Mouse (Mus musculus) thymus, postnatal 25 days (tissue): ENCODE measurements around the gene Pgbd5.
"Not testable (repeated sequence)": the region's sequence is repeated elsewhere in the genome, so short reads cannot be mapped to it uniquely, and the experiment has no call there.

Source experiments
- DNase-seq: peaks from one replicate; pipeline ENCODE4 v3.0.0; 2022

Pgbd5 gene

DNA sequence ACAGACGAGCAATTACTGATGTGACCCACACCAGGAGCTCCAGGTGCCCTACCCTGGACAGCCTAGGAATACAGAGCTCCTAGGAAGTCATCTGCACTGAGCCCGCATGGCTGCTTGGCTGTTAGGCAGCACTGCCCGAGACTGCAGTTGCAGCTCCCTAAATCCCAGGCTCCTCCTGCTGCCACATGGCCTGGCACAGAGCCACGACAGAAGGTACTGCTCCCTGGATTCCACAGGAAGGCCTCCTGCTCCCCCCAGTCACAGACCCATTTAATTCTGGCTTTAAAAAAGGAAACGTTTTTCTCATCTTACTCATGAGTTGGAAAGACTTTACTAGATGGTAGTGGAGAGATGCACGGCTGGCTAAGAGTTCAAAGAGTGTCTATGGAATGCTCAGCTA, 10.0 kb downstream of the Pgbd5 start:
- DNase-seq = no peak

DNA sequence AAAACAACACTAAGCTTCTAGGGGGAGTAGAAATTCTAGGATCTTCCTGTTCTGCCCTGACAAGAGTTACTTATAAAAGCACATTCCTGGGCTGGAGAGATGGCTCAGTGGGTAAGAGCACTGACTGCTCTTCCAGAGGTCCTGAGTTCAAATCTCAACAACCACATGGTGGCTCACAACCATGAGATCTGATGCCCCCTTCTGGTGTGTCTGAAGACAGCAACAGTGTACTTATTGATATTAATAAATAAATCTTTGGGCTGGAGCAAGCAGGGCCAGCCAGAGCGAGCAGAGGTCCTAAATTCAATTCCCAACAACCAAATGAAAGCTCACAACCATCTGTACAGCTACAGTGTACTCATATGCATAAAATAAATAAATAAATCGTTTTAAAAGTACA, 10.7 kb downstream of the Pgbd5 start:
- not testable (repeated sequence) for DNase-seq

DNA sequence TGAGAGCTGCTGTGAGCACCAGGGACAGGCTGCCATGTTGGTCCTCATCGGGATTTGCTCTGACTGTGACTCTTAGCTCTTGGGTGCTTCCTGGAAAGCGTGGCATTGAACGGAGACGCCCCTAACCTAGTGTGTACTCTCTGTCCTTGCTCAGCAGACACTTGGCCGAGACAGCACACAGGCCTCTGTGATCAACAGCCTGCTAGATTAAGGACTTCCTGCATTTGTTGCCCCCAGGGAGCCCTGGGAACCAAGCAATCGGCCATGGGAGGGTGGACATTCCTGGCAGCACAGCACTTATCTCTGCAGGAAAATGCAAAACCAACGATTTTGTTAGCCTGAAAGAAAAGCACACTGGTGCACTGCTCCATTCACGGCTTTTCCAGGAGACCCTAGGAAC, 18.0 kb downstream of the Pgbd5 start:
- no peak for DNase-seq

DNA sequence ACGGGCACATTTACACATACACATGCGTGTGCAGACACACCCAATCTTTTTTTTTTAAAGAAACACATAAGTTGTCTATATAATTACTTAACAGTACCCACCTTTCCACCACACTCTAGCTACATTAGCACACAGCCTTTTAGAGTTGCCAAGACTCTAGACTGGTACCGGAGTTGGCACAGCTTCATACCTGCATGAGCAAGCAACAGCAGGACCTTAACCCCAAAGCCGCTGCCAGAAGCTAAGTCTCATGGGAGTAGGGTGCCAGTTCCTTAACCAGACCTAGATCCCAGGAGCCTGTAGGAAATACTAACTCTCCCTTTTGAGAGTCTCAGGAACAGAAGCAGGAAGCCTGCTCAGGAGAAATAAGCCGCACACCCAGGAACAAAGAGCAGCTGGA, 20.5 kb downstream of the Pgbd5 start:
- DNase-seq = no peak

DNA sequence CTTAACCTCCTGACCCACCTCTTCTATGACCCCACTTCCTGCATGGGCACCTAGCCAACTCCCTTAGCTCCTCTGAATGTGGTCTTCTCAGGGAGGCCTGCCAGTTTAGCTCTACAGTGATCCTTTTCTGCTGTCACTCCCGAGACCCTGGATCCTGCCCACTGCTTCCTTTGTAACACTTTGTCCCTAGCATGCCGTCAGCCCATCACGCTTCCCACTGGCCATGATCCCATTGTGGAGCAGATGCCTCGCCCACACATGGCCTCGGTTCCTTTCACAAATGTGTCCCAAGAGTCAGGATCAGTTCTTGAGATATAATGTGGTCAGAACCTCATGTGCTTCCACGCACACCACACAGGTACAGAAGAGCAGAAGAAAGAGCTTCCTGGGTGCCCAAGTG, 21.3 kb downstream of the Pgbd5 start:
- no peak for DNase-seq

DNA sequence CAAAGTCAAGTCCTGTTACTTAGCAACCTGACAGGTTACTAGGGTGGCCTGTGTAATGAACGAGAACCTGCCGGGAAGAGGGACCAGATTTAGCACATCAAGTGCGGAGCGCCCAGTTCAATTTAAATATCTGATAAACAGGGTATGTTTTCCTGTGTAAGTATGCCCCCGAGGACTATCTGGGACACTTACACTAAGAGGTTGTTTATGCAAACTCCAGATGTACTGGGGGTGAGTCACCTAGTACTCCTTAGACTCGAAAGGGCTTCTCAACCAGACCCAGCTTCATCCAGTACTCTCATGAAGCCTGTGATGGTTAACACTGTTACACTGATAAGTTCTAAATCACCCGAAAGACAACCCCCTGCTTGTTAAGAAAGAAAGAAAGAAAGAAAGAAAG, 22.8 kb downstream of the Pgbd5 start:
- DNase-seq = no peak

DNA sequence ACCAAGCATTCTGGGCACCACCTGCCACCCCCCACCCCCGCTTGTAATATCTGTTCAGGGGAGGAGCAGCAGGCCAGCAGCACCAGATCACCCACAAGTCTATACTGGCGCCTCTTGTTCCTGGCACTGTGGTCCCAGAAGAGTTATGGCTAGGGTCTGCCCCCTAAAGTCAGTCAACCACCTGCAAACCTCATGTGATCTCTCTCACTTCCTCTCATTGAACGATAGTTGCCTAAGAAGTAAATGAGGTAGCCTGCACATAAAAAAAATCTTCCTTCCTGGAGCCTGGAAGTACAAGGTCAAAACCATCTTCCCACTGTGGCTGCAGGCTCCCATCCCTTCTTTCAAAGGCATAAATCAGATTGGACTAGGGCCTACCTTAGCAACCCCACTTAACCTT, 23.7 kb downstream of the Pgbd5 start:
- no peak for DNase-seq

DNA sequence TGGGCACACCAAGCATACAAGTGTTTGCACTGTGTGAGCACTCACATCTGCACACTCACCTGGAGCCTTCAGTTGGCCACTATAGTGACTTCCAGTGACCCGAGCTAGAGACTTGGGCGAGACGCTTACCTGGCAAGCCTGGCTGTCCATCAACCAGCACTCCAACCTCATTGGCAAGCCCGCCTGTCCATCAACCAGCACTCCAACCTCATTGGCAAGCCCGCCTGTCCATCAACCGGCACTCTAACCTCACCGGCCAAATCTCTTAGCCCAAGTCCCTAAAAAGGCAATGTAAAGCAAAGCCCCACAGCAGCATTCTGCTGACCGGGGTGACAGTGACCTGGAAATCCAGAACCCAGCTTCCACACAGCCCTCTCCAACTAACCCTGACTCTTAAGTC, 24.5 kb downstream of the Pgbd5 start:
- peak; percentile 6 for DNase-seq

DNA sequence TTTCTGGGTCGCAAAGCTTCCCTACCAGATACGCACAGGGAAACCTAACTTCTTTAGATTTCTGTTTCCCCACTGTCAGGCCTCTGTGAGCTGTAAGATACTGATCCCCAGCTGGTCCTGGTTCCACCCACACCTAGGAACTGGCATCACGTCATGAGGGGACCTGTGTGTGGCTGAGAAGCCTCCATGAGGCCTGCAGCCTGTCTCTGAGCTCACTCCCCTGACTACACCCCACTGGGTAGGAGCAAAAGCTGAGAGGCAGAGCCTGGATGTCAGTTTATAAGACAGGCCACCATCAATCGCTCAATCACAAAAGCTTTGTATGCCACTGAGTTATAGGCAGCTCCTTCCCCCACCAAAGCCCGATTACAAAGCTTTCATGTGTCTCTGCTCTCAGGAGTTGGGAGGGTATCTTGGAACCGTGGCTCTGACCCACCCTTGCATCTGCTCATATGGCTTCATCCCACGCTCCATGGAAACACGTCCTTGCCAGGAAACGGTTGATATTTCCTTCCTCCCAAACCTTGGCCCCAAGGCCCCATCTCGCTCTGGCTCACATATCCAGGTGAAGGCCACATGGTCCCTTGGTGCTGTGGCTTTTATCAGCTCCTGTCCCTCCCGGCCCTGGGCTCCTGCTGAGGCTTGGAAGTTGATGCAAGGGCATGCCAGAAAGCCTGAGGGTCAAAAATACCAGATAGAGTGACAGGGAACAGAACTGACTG, 26.1 kb downstream of the Pgbd5 start:
- no peak for DNase-seq

DNA sequence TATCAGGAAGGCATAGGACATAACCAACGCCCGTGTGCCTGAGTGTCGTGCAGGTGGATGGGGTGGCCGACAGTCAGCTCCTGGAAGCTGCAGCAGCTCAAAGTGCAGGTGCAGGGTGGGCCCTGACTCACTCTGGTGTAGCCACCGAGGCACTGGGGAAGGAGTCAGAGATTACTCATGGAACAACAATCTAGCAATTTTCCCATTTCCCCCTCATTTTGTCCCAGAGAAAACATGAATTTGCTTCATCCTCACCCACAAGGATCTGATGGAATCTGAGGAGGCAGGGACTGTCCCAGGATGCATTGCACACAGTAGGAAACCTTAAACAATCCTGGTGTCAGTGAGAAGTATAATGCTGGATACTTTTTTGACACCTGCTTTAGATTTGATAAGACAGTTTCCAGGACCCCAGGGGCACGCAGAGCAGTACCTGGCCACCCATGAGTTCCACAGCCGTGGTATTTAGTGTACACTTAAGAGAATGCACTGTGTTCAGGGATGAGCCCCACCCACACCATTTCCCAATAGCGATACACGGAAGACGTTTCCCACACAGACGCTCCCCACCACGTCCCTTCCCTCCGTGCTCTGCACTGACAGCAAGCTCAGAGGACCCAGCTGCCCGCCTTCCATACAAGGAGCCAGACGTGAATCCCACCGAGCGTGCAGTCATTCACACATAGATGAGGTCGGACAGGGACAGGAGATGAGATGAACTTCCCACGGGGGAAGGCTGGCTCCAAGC, 26.8 kb downstream of the Pgbd5 start:
- no peak for DNase-seq

DNA sequence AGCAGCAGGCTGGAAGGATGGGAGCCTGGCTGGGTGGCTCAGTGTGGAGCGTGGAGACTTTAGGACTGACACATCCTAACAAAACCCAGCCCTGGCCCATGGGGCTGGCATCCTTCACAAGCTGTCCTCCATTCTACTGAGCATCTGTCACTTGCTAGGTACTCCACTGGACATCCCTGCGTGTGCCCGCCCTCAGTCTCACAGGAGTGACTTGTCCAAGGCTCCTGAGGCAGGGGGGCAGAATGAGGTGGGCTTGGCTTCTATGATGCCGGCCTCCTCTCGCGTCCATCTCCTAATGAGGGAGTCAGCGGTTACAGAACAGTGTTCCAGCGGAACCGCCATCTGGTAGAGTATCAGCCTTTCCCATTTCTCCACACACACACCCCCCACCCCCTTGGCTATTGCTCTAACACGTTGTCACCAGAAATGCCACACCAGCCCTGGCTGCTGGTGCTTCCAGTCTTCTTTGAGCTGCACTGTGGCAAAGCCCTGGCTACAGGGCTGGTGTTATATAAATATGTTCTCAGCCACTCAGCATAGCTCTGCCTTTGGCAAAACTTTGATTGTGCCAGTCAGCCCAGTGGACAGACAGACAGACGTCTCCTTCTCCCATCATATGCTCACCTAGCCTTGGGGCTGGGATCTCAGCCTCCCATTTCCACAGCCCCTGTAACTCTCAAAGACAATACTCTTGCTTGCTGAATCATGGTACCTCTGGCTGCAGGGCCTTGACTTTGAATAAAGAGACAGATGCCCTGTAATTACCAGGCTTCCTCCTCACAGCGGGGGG, 34.8 kb downstream of the Pgbd5 start:
- DNase-seq = no peak

DNA sequence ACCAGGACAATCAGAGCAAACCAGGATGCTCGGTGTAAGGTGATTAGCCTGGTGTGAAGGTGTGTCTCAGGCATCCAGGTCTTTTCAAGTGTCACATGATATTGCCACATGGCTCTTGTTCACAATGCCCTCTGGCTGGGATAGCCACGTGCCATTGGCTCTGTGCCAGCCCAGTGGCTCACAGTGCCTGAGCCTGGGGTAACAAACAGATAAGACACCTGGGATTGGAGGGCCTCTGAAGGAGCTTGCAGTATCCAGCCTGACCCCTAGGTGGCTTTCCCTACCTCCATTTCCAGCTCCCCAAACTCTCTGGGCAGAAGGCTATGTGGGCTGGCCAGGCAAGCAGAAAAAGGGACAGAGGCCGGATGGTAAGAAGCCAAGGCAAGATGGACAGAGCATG, 35.6 kb downstream of the Pgbd5 start:
- DNase-seq = peak; percentile 6

DNA sequence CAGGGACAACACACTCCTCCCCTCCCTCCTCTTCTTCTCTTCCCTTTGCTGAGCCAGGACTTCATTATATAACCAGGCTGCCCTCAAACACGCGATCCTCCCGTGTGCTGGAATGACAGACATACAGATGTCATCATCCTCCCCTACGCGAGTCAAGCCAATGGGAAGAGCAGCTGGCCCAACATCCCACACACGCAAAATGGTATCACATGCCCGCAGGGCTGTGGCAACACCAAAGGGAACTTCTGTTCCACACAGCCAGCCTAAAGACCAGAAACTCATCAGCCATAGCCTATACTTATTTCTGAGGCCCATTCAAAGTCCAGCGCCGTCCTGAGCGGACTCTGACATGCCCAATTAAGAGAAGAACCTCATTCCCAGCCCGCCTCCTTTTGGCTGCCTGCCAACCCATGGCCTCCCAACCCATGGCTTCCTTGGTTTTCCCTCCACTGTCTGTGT, 40.0 kb downstream of the Pgbd5 start:
- no peak for DNase-seq

DNA sequence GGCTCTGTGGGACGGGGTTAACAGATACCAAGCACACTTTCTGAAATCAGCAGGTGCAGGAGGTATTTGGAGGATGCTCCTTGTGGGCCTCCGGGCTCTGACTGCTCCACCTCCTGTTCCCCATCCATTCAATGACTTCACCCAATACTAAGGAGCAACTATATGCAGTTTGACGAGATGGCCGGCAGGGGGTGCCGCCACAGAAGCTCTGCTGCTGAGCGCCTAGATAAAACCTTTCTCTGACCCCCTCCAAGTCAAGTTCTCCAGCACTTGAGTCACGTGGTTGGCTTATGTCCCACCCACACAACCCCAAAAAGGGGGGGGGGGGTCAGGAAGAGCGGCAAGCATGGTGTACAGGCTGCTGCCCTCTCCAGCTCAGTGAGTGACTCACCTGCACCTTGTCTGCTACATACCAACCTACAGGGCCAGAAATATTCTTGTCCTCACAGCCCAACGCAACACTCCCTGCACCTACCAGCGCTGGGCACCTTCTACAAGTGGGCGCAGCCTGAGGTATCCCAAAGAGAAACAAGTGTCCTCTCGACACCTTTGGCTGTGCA, 40.5 kb downstream of the Pgbd5 start:
- peak; percentile 27 for DNase-seq

DNA sequence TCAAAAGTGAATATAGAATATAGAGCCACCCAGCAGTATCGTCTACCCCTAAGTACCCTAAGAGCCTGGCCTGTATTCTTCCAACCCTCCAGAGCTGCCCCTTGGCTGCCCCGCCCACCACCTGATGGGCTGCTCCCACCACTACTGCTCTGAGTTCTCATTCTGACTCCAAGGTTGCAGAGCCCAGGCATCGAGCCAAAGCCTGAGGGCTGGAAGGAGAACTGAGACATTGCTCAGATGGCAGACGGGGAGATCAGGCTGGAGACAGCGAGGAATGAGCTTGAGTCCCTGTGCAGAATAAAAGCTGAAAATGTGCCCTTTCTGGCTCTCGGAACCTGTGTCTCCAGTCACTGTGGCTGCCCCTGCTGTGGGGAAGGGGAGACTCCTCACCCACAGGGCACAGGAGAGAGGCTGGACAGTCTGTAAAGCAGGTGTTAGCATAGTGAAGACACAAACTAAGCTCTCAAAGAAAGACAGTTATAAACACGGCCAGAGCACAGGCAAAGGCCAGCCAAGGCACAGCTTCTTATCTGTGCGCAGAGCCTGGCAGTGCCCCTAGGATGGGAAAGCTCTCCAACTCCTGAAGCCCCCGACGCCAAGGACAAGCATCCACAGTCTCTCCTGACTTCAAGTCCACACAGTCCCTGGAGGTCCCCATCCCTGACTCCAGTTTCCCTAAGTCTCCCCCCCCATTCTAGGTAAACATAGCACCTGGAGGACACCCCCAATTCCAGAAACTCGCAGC, 42.0 kb downstream of the Pgbd5 start:
- no peak for DNase-seq

DNA sequence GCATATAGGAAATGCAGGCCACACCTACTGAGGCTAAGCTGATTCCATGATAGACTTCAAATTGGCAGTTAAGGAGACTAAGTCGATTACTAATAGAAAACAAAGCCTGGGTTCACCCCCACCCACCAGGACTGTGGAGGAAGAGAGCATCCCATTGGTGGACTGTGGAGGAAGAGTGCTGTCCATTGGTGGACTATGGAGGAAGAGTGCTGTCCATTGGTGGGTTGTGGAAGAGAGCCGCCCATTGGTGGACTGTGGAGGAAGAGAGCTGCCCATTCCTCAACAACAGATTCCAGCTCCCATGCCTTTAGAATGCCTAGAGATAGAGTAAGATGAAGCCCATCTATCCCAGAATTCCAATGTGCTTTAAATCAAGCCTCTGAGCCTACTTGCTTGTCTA, 42.9 kb downstream of the Pgbd5 start:
- no peak for DNase-seq

DNA sequence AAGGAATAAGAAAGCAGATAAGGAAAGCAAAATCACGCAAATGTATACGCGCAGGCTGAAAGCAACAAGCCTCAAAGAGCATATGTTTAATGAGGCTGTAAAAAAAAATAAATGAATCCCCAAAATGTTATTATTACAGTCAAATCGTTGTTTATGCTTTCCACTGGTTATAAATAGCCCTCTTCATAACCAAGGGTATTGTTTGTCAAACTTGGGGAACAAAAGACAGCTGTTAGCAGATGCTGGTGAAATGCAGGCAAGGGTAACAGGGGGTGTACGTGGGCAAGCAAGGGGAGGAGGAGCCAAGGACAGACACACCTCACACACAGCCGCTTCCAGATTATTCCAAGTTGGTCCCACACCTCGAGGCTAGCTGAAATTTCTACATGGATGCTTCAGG, 44.1 kb downstream of the Pgbd5 start:
- DNase-seq = no peak

DNA sequence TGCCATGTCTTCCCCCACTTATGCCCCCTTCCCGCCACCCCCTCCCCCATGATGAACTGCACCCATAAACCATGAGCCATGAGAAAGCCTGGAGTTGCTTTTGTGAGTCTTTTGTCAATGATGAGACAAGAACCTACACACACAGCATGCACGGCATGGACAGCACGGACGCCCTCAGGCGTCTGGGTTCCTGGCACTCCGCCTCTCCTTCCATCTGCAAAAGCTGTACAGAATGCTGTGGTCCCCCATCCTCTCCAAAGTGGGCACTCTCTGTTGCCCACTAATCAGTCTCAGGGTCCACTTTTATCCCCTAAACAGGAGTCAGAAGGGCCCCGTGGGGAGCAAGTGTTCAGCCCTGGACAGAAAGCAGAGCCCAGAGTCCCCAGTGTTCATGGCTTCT, 44.5 kb downstream of the Pgbd5 start:
- no peak for DNase-seq

DNA sequence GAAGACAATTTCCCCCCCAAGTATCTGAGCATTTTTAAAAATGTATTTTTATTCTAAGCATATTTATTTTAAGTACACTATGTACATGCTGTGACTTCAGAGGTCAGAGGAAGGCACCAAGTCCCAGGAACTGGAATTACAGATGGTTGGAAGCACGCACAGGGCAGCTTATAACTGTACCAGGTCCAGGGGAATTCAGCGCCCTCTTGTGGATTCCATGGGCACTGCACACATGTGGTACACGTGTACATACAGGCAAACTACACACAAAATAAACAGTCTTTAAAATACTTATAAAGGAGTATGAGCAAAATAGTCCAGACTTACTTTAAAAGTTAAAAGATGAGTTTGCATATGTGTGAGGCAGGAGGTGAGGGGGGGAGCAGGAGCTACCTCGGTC, 45.5 kb downstream of the Pgbd5 start:
- no peak for DNase-seq

DNA sequence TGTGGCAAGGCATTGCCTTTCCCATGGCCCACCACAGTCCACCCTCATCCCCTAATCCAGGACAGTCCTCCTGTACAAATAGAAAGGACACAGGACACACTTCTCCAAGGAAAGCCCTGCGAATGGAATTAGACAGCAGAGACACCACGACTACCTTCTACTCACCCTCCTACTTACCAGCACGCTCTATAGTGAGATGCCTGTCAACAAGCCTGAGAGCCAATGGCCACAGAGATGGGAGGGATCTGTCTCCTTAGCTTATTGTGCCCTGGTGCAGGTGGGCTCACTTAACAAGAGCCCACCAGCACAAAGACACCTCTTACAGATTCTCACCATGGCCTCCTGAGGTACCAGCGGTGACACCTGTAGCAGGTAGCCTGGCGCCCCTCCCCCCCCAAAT, 46.4 kb downstream of the Pgbd5 start:
- no peak for DNase-seq

DNA sequence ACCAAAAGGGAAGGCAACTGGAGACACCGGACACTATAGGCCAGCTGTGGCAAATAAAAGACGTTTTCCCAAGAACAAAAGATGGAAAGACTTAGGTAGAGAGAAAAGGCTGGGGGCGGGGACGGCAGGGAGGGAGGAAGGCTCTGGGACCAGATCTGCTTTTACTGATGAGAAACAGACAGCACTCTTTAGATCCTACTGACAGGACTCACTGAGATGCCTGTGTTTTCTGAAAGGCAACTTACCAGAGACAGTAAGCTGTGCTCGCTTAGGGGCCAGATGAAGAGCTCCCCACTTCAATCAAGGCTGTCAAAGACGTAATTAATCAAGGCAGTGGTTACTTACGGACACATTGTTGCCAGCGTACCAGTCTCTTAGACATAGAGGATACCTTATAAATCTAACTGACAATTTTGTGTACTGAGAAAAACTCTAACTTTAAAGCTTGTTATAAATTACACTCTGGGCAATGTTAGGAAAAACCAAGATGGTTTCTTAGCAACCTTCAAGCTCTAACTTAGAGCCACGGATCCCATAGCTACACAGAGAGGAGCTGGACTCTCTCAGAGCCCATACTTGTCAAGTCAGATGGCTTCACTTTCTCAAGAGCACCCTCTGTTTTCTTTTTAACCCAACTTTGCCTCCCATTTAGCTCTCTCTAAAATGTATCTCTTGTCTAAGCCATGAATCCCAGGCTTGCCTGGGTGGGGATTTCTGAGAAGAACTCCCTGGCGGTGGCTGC, 47.0 kb downstream of the Pgbd5 start:
- no peak for DNase-seq

DNA sequence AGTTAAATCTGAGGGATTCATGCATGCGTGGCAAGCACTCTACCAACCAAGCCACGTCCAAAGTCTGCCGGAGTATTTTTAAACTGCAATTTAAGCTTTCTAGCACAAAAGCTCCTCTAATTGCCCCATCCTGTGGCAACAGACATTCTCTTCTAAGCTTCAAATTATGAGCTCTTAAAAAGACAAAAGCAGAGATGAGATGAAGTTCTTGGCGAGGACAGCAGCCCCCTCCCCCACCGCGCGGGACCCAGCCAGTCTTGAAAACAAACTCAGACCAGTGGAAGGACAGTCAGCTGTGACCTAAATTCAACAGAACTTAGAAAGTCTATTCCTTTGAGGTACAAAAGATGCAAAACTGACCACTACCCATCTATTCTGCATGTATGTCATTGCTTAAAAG, 48.3 kb downstream of the Pgbd5 start:
- DNase-seq = no peak
